Mouse (Mus musculus) lung, postnatal 14 days (tissue): Measurements from ENCODE around the gene Sgf29.
"Not testable (repeated sequence)": the region's sequence is repeated elsewhere in the genome, so short reads cannot be mapped to it uniquely, and the experiment has no call there.

Source experiments
- DNase-seq: peaks from one replicate; pipeline ENCODE4 v3.0.0; 2021

Gene Sgf29

DNA sequence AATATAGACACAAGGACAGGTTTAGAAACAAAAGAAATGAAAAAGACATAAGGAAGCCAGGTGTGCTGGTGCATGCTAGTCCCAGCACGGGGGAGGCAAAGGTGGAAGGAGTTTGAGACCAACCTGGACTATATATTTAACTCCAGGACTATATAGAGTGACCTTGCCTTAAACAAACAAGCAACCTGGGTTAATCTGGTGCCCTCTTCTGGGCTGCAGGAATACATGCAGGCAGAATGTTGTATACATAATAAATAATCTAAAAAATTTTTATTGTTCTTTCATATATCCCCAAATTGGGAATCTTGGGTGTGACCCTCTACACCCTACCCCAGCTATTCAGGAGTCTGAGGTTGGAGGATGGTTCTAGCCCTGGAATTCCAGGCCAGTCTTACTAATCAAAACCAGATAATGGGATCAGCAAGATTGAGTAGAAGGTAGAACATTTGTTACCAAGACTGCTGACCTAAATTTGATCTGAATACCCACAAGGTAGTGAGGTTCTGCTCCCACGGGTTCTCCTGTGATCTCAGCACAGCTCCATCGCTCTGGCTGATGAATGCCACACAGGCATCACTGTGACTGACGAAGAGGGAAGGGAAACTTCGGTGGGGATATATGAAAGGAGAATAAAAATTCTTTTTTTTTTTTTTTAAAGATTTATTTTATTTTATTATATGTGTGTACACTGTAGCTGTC is 6.4 kb upstream of the Sgf29 start:
- no peak for DNase-seq

GRCm38 (mm10) chr7:126643244-126643617 is 5.9 kb upstream of the Sgf29 start:
- DNase-seq = peak; percentile 65

- DNase-seq = no peak
Measured at GRCm38 (mm10) chr7:126644345-126644744, 4.8 kb upstream of the Sgf29 start.

- DNase-seq = no peak
Measured at GRCm38 (mm10) chr7:126644914-126645313, 4.2 kb upstream of the Sgf29 start.

DNA sequence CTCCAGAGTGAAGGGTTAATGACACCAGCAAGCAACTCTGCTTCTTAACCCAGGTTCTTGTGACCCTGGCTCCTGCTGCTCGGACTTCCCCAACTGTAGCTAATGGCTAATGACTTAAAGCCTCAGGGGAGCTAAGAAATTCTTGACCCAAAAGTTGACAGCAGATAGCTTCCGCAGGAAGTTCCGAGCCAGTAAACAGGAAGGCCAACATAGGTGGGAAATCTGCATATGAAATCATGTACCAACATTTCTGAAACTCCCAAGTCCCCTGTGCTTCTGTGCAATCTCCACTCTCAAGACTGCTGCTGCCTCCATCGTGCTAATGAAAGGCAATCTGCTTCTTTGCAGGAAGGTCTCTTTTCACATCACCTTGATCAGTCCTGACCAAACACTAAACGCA is 3.4 kb upstream of the Sgf29 start:
- DNase-seq = no peak

DNA sequence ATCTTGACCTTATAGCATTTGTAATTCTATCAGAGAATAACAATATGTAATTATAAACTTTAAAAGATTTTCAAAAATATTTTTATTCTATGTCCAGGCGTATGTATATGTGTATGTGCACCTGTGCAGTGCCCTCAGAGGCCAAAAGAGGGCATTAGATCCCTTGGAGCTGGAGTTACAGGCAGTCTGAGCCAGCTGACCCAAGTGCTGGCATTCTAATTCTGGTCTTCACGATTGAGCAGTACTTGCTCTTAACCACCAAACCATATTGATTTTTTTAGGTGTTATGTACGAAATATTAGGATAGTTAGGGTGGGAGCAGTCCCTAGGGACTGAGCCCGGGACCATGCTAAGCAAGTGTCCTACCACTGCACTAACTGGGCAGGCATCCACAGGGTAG is 623 bp upstream of the Sgf29 start:
- DNase-seq = no peak

DNA sequence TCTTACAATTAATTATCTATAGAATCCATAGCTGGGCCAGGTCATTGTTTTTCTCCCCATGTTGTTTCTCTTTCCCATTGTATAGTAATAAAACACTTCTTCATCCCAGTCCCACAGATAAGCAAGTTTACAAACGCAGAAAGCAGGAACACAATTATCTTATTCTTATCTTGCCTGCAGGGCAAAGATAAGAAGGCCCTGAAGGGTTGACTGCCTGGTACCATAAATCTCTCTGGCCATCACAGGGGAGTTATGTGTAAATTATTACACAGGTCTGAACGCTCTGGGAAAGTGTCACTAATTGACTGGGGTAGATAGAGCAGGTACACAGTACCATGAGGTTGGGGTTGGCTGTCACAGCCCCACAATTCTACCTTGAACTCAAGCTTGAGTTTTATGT is 1.7 kb downstream of the Sgf29 start:
- DNase-seq = no peak

GRCm38 (mm10) chr7:126653991-126654390 is 4.9 kb downstream of the Sgf29 start:
- no peak for DNase-seq

DNA sequence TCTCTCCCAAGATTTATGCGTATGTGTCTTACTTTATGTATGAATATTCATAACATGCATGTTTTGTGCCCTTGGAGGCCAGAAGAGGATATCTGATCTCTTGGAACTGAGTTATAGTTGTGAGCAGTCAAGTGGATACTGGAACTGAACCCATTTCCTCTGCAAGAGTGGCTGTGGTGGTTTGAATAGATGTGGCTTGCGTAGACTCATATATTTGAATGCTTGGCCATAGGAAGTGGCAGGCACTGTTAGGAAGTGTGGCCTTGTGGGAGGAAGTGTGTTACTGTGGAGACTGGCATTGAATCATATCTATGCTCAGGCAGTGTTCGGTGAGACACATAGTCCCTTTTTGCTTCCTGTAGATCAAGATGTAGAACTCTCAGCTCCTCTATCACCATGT is 6.6 kb downstream of the Sgf29 start:
- DNase-seq = no peak

GRCm38 (mm10) chr7:126657522-126657921 is 8.4 kb downstream of the Sgf29 start:
- no peak for DNase-seq

DNA sequence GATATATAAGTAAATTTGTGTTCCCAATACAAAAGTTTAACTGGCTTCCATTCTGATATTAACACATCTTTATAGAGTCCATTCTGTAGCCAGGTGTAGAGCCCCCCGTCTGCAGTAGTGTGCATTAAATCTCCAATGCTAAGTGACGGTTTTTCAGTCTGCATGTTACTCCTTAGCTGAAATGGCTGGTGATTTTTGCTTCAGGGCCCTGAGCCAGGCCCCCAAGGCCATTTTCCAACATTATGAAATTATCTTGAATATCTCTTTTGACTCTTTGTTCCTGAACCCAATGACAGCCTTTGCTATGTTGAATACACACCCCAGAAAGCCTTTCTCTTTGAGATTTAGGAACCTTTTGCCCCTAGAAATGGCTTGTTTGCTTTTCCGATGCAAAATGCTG is 10.7 kb downstream of the Sgf29 start:
- DNase-seq = no peak

DNA sequence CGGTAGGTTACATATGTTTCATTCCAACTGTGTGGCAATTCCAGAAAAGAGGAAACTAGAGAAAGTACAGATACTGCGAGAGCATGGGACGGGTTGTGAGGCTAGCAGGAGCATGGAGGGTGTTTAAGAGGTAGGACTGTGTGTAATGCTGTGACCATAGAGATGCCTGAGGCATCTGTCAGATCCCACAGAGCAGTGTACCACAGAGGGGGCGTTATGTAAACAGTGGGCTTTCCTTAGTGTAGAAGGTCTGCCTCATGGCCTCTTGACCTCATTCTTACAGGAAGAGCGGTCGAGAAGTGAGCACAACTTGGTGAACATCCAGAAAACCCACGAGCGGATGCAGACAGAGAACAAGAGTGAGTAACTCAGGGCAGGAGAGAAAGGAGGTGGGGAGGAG is 14.5 kb downstream of the Sgf29 start:
- no peak for DNase-seq

DNA sequence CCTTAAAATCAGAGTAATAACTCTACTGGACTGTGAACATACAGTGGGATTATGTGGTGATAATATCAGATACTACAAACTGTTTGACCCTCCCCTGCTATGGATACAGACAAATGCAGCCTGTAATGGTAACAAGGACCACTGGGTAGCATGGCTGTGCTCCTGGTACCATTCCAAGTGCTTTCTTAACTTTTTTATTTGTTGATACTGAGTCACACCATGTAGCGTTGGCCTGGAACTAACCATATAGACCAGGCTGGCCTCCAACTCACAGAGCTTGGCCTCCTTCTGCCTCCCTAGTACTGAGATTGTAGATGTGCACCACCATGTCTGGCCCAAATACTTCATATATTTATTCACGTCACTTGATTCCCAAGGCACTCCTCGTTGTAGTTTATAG is 16.2 kb downstream of the Sgf29 start:
- peak; percentile 40 for DNase-seq

GRCm38 (mm10) chr7:126667495-126668090 is 18.5 kb downstream of the Sgf29 start:
- no peak for DNase-seq

DNA sequence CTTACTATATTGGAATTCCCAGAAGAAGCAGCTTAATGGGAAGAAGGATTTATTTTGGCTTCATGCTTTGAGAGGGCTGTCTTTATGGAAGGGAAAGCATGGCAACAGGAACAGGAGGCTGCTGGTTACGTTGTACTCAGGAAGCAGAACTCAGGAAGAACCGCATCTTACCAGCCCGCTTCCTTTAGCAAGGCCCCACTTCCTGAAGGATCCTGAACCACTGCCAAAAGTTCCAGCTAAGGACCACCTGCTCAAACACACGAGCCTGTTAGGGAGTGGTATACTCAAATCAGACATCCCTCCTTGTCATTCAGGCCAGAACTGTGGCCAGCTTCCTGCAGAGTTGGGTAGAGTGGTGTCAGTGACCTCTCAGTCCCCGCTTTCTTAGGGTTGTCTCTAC is 19.3 kb downstream of the Sgf29 start:
- no peak for DNase-seq

DNA sequence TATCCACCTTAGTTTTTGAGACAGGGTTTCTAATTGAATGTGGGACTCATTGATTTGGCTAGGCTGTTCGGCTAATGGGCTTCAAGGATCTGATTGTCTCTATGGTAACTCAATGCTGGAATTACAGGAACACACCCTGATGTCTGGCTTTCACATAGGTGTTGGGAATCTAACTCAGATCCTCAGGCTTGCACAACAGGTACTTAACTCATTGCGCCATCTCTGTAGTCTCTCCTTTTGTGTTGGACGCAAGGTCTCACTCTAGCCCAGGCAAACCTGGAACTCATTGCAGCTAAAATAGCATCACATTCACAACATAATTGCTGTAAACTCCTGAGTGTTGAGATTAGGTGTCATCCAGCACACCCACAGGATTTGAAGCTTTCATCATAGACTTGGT is 21.0 kb downstream of the Sgf29 start:
- peak; percentile 34 for DNase-seq

- no peak for DNase-seq
Measured at GRCm38 (mm10) chr7:126672111-126672510, 23.0 kb downstream of the Sgf29 start.

DNA sequence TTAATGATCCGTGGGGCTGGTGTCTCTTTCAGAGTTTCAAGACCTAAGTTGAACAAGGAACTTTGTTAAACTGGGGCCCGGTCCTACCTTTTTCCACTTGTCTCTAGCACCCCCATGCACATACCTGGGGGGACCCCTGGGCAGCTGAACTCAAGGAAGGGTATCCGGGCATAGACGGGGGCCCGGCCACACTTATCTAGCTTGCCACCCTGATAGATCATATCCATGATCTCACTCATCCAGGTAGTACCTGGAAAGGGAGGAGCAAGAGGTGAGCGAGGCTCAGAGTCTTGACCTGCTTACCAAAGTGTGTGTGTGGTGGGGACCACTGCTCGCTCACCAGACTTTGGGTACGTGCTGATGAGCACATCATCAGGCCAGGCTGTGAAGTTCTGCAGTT is 26.0 kb downstream of the Sgf29 start:
- no peak for DNase-seq

DNA sequence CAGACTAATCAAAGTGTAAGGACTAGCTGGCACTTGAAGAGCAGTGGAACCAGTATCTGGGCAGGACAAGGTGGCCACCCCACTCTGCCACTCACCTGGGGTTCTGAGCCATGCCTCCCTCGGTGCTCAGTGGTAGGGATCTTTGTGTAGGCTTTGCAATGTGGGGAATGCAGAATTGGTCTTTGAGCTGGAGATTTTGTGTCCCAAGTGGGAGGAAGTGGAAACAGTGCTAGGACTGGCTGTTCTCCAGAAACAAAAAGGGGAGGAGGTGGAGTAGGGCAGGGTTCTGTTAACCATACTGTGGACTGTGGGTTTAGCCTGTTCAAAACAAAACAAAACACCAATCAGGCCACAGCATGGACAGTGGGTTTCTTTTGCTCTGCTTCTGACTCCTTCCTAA is 27.1 kb downstream of the Sgf29 start, which contains the start of gene Sult1a1:
Sult1a1 (minus strand) TSS at position 226 of the 400 bp plus-strand sequence.
- DNase-seq = peak; percentile 77

- DNase-seq = no peak
Measured at GRCm38 (mm10) chr7:126676631-126677220, 27.6 kb downstream of the Sgf29 start.

DNA sequence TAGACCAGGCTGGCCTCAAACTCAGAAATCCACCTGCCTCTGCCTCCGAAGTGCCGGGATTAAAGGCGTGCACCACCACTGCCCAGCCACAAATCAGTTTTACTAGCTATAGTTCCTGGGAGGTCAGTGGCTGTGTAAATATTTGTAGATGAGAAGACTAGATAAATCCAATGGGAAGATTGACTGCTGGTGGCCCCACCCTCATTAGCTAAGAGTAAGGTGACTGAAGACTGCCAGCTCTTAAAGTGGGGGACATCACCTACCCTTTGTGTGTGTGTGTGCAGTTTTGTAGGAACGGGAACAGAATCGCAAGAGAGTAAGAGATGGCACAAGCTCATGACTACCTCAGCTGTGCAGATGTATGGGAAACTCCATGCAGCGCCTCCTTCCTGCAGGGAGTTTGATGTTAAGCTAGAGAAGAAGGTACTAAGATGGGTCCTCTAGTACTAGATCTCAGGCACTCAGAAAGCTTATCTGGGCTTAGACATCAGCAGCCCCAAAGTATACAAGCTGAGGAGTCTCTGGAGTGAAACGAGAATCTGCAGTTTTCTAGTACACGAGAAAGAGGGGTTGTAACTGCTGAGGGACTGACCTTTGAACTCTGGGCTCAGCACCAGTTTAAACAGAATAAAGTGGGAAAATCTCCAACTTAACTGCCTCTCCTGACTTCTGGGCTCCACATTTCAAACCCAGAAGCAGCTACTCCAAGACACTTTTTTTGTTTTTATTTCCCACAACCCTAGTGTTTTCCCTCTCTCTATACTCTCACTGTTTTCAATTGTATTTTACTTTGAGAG is 29.6 kb downstream of the Sgf29 start:
- DNase-seq = no peak

DNA sequence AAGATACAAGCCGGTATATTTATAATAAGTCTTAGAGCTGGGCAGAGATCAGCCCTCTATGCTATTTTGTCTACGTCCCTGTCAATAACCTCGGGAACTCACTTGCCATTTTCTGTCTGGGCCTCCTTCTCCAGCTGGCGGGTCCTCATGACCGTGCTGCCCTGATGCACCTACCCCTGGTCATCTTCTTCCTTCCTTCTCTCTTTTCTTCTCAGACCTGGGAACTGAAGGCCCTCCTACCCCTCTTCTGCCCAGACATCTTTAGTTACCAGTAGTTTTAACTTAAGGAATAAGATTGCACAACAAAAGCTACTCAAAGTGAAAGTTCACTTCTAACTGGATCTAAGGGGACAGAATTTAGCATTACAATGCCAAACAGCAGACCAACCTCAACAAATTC is 30.6 kb downstream of the Sgf29 start:
- no peak for DNase-seq

DNA sequence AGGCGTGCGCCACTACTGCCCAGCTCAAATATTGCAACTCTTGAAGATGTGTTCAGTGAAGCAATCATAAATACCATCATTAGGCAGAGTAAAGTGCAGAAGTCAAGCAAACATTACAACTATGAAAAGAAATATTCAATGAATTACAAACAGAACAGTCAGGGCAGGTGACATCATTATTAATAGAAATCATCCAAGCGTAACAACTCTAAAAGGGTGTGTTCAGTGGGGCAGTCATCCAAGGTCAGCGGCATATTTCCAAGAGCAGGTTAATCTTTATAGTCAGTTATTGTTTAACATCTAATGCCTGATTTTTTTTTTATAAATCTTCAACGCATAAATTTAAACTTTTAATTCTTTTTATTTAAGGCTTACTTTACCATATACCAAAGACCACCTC is 32.1 kb downstream of the Sgf29 start:
- no peak for DNase-seq

GRCm38 (mm10) chr7:126688156-126688555 is 39.0 kb downstream of the Sgf29 start:
- not testable (repeated sequence) for DNase-seq
